Mouse (Mus musculus) ES-E14 (cell line): ENCODE results near the gene Gnai2. TPM values are rescaled to one million over a fixed set of nuclear protein-coding genes. Genes with fewer than 3 reads are reported as not detected.
A peak's percentile ranks its signal among the peaks of the same experiment; 100 is the strongest.

Experiments used
- DNase-seq: peaks from one replicate; pipeline ENCODE4 v3.0.0-alpha.2; 2013; ENCODE audit warnings: low read depth, low spot score
- H3K27ac ChIP-seq: 2 replicates; pipeline ENCODE4 v1.5.1; 2012; ENCODE audit warnings: low read depth, mild to moderate bottlenecking, low read length, moderate library complexity, mixed read lengths; ENCODE audit not compliant: poor library complexity, insufficient read depth, severe bottlenecking
- H3K36me3 ChIP-seq: 2 replicates; pipeline ENCODE4 v1.6.1; 2012; ENCODE audit warnings: mild to moderate bottlenecking, low read length, moderate library complexity, mixed read lengths; ENCODE audit not compliant: control insufficient read depth, poor library complexity, insufficient read depth, severe bottlenecking
- H3K4me1 ChIP-seq, 2 experiments: fragments of 150-350 bp in 1 of 2; sonication (generic) in 1 of 2; 2 replicates each; pipeline ENCODE4 v1.6.1; 2012; ENCODE audit warnings: low read length in 2 of 2, mild to moderate bottlenecking in 1 of 2, mixed read lengths in 1 of 2; ENCODE audit not compliant: control insufficient read depth in 2 of 2, insufficient read depth in 2 of 2, poor library complexity in 1 of 2
- H3K4me3 ChIP-seq, 2 experiments: fragments of 150-350 bp in 1 of 2; sonication (generic) in 1 of 2; 2 replicates each; pipeline ENCODE4 v1.5.1; 2012; ENCODE audit warnings: low read length in 2 of 2, low read depth in 1 of 2, mild to moderate bottlenecking in 1 of 2, mixed read lengths in 1 of 2; ENCODE audit not compliant: insufficient read depth in 1 of 2, poor library complexity in 1 of 2, severe bottlenecking in 1 of 2
- H3K9ac ChIP-seq: 2 replicates; pipeline ENCODE4 v1.6.1; 2012; ENCODE audit warnings: low read depth, mild to moderate bottlenecking, low read length, mixed read lengths; ENCODE audit not compliant: poor library complexity, insufficient read depth, severe bottlenecking
- H3K9me3 ChIP-seq: fragments of 150-350 bp; sonication (generic); 2 replicates; pipeline ENCODE4 v1.6.1; 2012; ENCODE audit warnings: low read depth, mild to moderate bottlenecking, low read length; ENCODE audit not compliant: control insufficient read depth, insufficient read depth
- CHD2 ChIP-seq: IDR thresholded peaks from 2 replicates; pipeline ENCODE4 v1.6.1; 2014; ENCODE audit warnings: mild to moderate bottlenecking, low read depth, low read length, inconsistent platforms
- HCFC1 ChIP-seq: IDR thresholded peaks from 2 replicates; pipeline ENCODE4 v1.6.1; 2012; ENCODE audit warnings: low read length, inconsistent platforms, borderline replicate concordance; ENCODE audit not compliant: insufficient read depth
- MAFK ChIP-seq: IDR thresholded peaks from 2 replicates; pipeline ENCODE4 v1.6.1; 2014; ENCODE audit warnings: mild to moderate bottlenecking, low read depth, low read length, inconsistent platforms; ENCODE audit not compliant: insufficient read depth
- ZC3H11A ChIP-seq: IDR thresholded peaks from 2 replicates; pipeline ENCODE4 v1.6.1; 2012; ENCODE audit warnings: low read depth, mild to moderate bottlenecking, inconsistent platforms, low read length, borderline replicate concordance
- ZNF384 ChIP-seq: IDR thresholded peaks from 2 replicates; pipeline ENCODE4 v1.6.1; 2012; ENCODE audit warnings: low read depth, low read length, inconsistent platforms
- in situ Hi-C, 2 experiments: fragments of 600-800 bp; cut with MboI; formaldehyde crosslinking; loops; one replicate each; pipeline ENCODE4 v1.15.1; 2025; ENCODE audit warnings: low sequenced_read_pairs in 2 of 2, inconsistent platforms in 1 of 2; ENCODE audit not compliant: unreplicated experiment in 2 of 2
- total RNA-seq: library from RNA; depleted of rRNA; stranded (reverse); fragments of 300-350 nt; gene quantifications from 2 replicates; pipeline ENCODE4 v1.2.3, GENCODE M21; 2012

The Gnai2 gene
- total RNA-seq, 1 experiment = 178 TPM

- H3K36me3 ChIP-seq = peaks cover 46% of the 10 kb centered on the region
- no peak overlapping the region for H3K4me3 ChIP-seq
Measured at GRCm38 (mm10) chr9:107590058-107590772, 45.0 kb downstream of the Gnai2 start.

GRCm38 (mm10) chr9:107587833-107588639 is 47.1 kb downstream of the Gnai2 start:
- TF ChIP-seq HCFC1 (no peak), CHD2 (no peak), MAFK (no peak), ZC3H11A (no peak), ZNF384 (no peak)
- Histone ChIP-seq H3K27ac (0 out of 2 replicates have a peak overlapping the region, but pooled peaks have one; percentile 16), H3K9ac (peak overlapping the region; percentile 87), H3K4me1 (peaks cover 0 to 11% of the 10 kb centered on the region in 2 experiments; a peak in 2 of 4 replicates), H3K36me3 (peaks cover 33% of the 10 kb centered on the region), H3K4me3 (peak overlapping the region; percentile 83 to 86), H3K9me3 (no peaks in the 10 kb centered on the region)
- DNase-seq = no peak
- in situ Hi-C loops = no loop called here

More at GRCm38 (mm10) chr9:107590058-107590772, 45.0 kb downstream of the Gnai2 start:
- Histone ChIP-seq H3K9me3 (no peaks in the 10 kb centered on the region), H3K4me1 (peaks cover 0 to 25% of the 10 kb centered on the region in 2 experiments; a peak in 2 of 4 replicates), H3K27ac (peak overlapping the region; percentile 6; the same call in 1 of the 2 replicates), H3K9ac (no peak overlapping the region)
- TF ChIP-seq ZNF384 (no peak), CHD2 (no peak), ZC3H11A (no peak), MAFK (no peak), HCFC1 (no peak)
- no peak for DNase-seq
- in situ Hi-C loops = no loop called here

GRCm38 (mm10) chr9:107586974-107587832 is 48.0 kb downstream of the Gnai2 start, which contains the start of gene Ifrd2:
Ifrd2 (plus strand) TSS chr9:107587642.
- Histone ChIP-seq H3K9me3 (no peaks in the 10 kb centered on the region), H3K27ac (0 out of 2 replicates have a peak within 1 kb of the TSS, but pooled peaks have one; percentile 16), H3K4me3 (peak within 1 kb of the TSS; percentile 83 to 86), H3K4me1 (peaks cover 0 to 17% of the 10 kb centered on the region in 2 experiments; a peak in 2 of 4 replicates), H3K9ac (peak within 1 kb of the TSS; percentile 87), H3K36me3 (peaks cover 26% of the 10 kb centered on the region)
- in situ Hi-C loops = no loop called here
- peak; percentile 95 for DNase-seq
- TF ChIP-seq ZNF384 = no peak
- TF ChIP-seq HCFC1 = peak; percentile 99

GRCm38 (mm10) chr9:107586504-107586903 is 48.7 kb downstream of the Gnai2 start:
- no peak overlapping the region; a peak in 1 of 4 replicates for H3K4me3 ChIP-seq
- no peaks in the 10 kb centered on the region for H3K9me3 ChIP-seq
- TF ChIP-seq CHD2 (no peak), HCFC1 (no peak), ZNF384 (no peak), MAFK (no peak), ZC3H11A (no peak)
- peaks cover 19% of the 10 kb centered on the region for H3K36me3 ChIP-seq
- DNase-seq = no peak
- peaks cover 0 to 21% of the 10 kb centered on the region in 2 experiments; a peak in 2 of 4 replicates for H3K4me1 ChIP-seq
- no peak overlapping the region; the same call in 1 of the 2 replicates for H3K9ac ChIP-seq
- in situ Hi-C loops = no loop called here
- no peak overlapping the region for H3K27ac ChIP-seq
